Mouse (Mus musculus): ENCODE measurements at regions not wholly inside any gene's neighbourhood (a gene's known extent, or its start where the extent isn't known, plus 50 kb on each side); places are given as distances from the start of the nearest gene placed in this dataset.

- TF ChIP-seq CTCF (IDR thresholded peaks at IDR 0.05; ENCODE audit: borderline replicate concordance, insufficient read depth, low read length), result no peak
- TF ChIP-seq POLR2A (IDR thresholded peaks at IDR 0.05; ENCODE audit: low read depth, low read length), result no peak
These were observed 340.1 kb downstream of the Adgrl2 start for GRCm38 (mm10) chr3:148650241-148650640.

Data from embryonic fibroblast, embryonic 13.5 days (primary cell).